Mouse (Mus musculus) lung, postnatal 0 days (tissue): ENCODE results near the gene Zdhhc6. TPM values are rescaled to one million over a fixed set of nuclear protein-coding genes. Genes with fewer than 3 reads are reported as not detected.

ENCODE experiments used
- ATAC-seq: fragments of 200-750 bp; cut with Nextera tagmentation; 2 replicates; pipeline ENCODE4 v1.8.0; 2017; ENCODE audit warnings: moderate library complexity
- DNase-seq: peaks from one replicate; pipeline ENCODE4 v3.0.0-alpha.2; 2016; ENCODE audit warnings: low spot score
- H3K27ac ChIP-seq: fragments of 300-500 bp; sonication (generic); 2 replicates; pipeline ENCODE4 v1.5.1; 2014; ENCODE audit warnings: antibody characterized with exemption, mild to moderate bottlenecking, low read length, mixed read lengths
- H3K27me3 ChIP-seq: fragments of 300-500 bp; sonication (generic); replicated peaks from 2 replicates; pipeline ENCODE4 v1.6.1; 2014; ENCODE audit warnings: low read length, mixed read lengths; ENCODE audit not compliant: insufficient read depth
- H3K36me3 ChIP-seq: fragments of 300-500 bp; sonication (generic); 2 replicates; pipeline ENCODE4 v1.6.1; 2014; ENCODE audit warnings: low read length, mixed read lengths; ENCODE audit not compliant: insufficient read depth
- H3K4me1 ChIP-seq: fragments of 300-500 bp; sonication (generic); 2 replicates; pipeline ENCODE4 v1.6.1; 2014; ENCODE audit warnings: antibody characterized with exemption, low read depth, low read length, mixed read lengths; ENCODE audit not compliant: insufficient read depth
- H3K4me2 ChIP-seq: fragments of 300-500 bp; sonication (generic); replicated peaks from 2 replicates; pipeline ENCODE4 v1.6.1; 2014; ENCODE audit warnings: low read depth, mild to moderate bottlenecking, low read length, moderate library complexity, mixed read lengths
- H3K4me3 ChIP-seq: fragments of 300-500 bp; sonication (generic); 2 replicates; pipeline ENCODE4 v1.5.1; 2014; ENCODE audit warnings: low read depth, low read length
- H3K9ac ChIP-seq: fragments of 300-500 bp; sonication (generic); replicated peaks from 2 replicates; pipeline ENCODE4 v1.6.1; 2014; ENCODE audit warnings: low read depth, mild to moderate bottlenecking
- H3K9me3 ChIP-seq: fragments of 300-500 bp; sonication (generic); 2 replicates; pipeline ENCODE4 v1.6.1; 2016; ENCODE audit warnings: low read length, mixed read lengths
- CTCF ChIP-seq: IDR thresholded peaks from 2 replicates; pipeline ENCODE4 v1.5.1; 2016; ENCODE audit warnings: antibody characterized with exemption, mild to moderate bottlenecking
- EP300 ChIP-seq: IDR thresholded peaks from 2 replicates; pipeline ENCODE4 v1.6.1; 2016; ENCODE audit warnings: antibody characterized with exemption, mild to moderate bottlenecking, control low read depth
- WGBS: fragments of 180-500 bp; shearing (Covaris S2); extraction: QIAGEN DNeasy Blood & Tissue Kit; methylation state at CpG from one replicate; pipeline ENCODE4 v1.1.7; 2014; 5-methylcytosine and 5-hydroxymethylcytosine counted together
- polyA plus RNA-seq: library from polyadenylated mRNA; unstranded; fragments of >200 nt; fragmentation: Nextera tagmentation; extraction: Ambion mirVana; gene quantifications from 2 replicates; pipeline ENCODE4 v1.2.1, GENCODE M21; 2015

The Zdhhc6 gene
- polyA plus RNA-seq, 1 experiment from 2014 or later, result 69.3 TPM

- peak overlapping the region; percentile 95 for H3K4me2 ChIP-seq
- 37% methylated on average over 10 of the region's 10 CpGs for WGBS
- 0 out of 2 replicates have a peak, but pooled peaks cover 1% of the 10 kb centered on the region for H3K36me3 ChIP-seq
- no peak overlapping the region for H3K9ac ChIP-seq
- H3K4me1 ChIP-seq, result no peaks in the 10 kb centered on the region
- no peak for ATAC-seq
- H3K27me3 ChIP-seq, result no peaks in the 10 kb centered on the region
- no peak for DNase-seq
- TF ChIP-seq CTCF (no peak), EP300 (no peak)
- H3K27ac ChIP-seq, result no peak overlapping the region
- no peaks in the 10 kb centered on the region for H3K9me3 ChIP-seq
- peak overlapping the region; percentile 88 for H3K4me3 ChIP-seq
Observed at GRCm38 (mm10) chr19:55316901-55317300, 1.1 kb upstream of the Zdhhc6 start.

- peak; percentile 95 for ATAC-seq
- peak; percentile 93 for DNase-seq
- no peaks in the 10 kb centered on the region for H3K27me3 ChIP-seq
- TF ChIP-seq EP300 (0 out of 2 replicates have a peak, but pooled peaks have one; percentile 58), CTCF (peak; percentile 60)
- H3K4me1 ChIP-seq, result no peaks in the 10 kb centered on the region
- no peaks in the 10 kb centered on the region for H3K9me3 ChIP-seq
- under 1% methylated on average over 48 of the region's 48 CpGs for WGBS
- peak within 1 kb of the TSS; percentile 82 for H3K9ac ChIP-seq
- H3K4me2 ChIP-seq, result peak within 1 kb of the TSS; percentile 95
- H3K4me3 ChIP-seq, result peak within 1 kb of the TSS; percentile 88
- peak within 1 kb of the TSS; percentile 93 for H3K27ac ChIP-seq
- peaks cover 5% of the 10 kb centered on the region; the same call in 1 of the 2 replicates for H3K36me3 ChIP-seq
Observed at GRCm38 (mm10) chr19:55316109-55316714, 380 bp upstream of the Zdhhc6 start, which contains the start of gene Vti1a. Vti1a (plus strand) TSS chr19:55316295.

GRCm38 (mm10) chr19:55313649-55314048 lies 2.2 kb downstream of the Zdhhc6 start:
- TF ChIP-seq EP300, result no peak
- no peak for TF ChIP-seq CTCF
- DNase-seq (no peak), ATAC-seq (no peak)
- no peaks in the 10 kb centered on the region for H3K4me1 ChIP-seq
- H3K27me3 ChIP-seq, result no peaks in the 10 kb centered on the region
- no peak overlapping the region for H3K9ac ChIP-seq
- H3K27ac ChIP-seq, result no peak overlapping the region
- no peak overlapping the region for H3K4me3 ChIP-seq
- H3K9me3 ChIP-seq, result no peaks in the 10 kb centered on the region
- peaks cover 20% of the 10 kb centered on the region; the same call in 1 of the 2 replicates for H3K36me3 ChIP-seq
- no peak overlapping the region for H3K4me2 ChIP-seq
- WGBS, result 74% methylated on average over 2 of the region's 2 CpGs

- H3K36me3 ChIP-seq, result peaks cover 24% of the 10 kb centered on the region
Observed at GRCm38 (mm10) chr19:55311874-55312273, 4.0 kb downstream of the Zdhhc6 start.

GRCm38 (mm10) chr19:55305024-55305423 lies 10.8 kb downstream of the Zdhhc6 start:
- H3K4me1 ChIP-seq, result no peaks in the 10 kb centered on the region
- TF ChIP-seq CTCF, result peak; percentile 55
- no peak for TF ChIP-seq EP300
- no peak overlapping the region for H3K4me3 ChIP-seq
- ATAC-seq, result no peak
- no peaks in the 10 kb centered on the region for H3K9me3 ChIP-seq
- no peak overlapping the region for H3K27ac ChIP-seq
- no peaks in the 10 kb centered on the region for H3K27me3 ChIP-seq
- no peak overlapping the region for H3K9ac ChIP-seq
- DNase-seq, result peak; percentile 76
- peaks cover 38% of the 10 kb centered on the region for H3K36me3 ChIP-seq
- H3K4me2 ChIP-seq, result no peak overlapping the region

More at GRCm38 (mm10) chr19:55311874-55312273, 4.0 kb downstream of the Zdhhc6 start:
- Histone ChIP-seq H3K9ac (no peak overlapping the region), H3K9me3 (no peaks in the 10 kb centered on the region), H3K4me1 (no peaks in the 10 kb centered on the region), H3K4me3 (no peak overlapping the region), H3K27me3 (no peaks in the 10 kb centered on the region), H3K4me2 (no peak overlapping the region), H3K27ac (no peak overlapping the region)
- DNase-seq, result no peak
- no peak for ATAC-seq
- WGBS, result 85% methylated on average over 8 of the region's 8 CpGs
- TF ChIP-seq EP300 (no peak), CTCF (no peak)

GRCm38 (mm10) chr19:55300525-55300924 lies 15.3 kb downstream of the Zdhhc6 start:
- DNase-seq (no peak), ATAC-seq (no peak)
- H3K9me3 ChIP-seq, result no peaks in the 10 kb centered on the region
- H3K36me3 ChIP-seq, result peaks cover 40% of the 10 kb centered on the region; the same call in 1 of the 2 replicates
- no peak for TF ChIP-seq EP300
- no peak for TF ChIP-seq CTCF
- no peak overlapping the region for H3K4me2 ChIP-seq
- no peaks in the 10 kb centered on the region for H3K27me3 ChIP-seq
- H3K4me1 ChIP-seq, result no peaks in the 10 kb centered on the region
- WGBS, result 63% methylated on average over 3 of the region's 3 CpGs
- no peak overlapping the region for H3K4me3 ChIP-seq
- H3K27ac ChIP-seq, result no peak overlapping the region
- no peak overlapping the region for H3K9ac ChIP-seq
